Mouse (Mus musculus) midbrain, embryonic 10.5 days (tissue): ENCODE data around the gene Il31ra. TPM values are rescaled to one million over a fixed set of nuclear protein-coding genes. Genes with fewer than 3 reads are reported as not detected.
"Not testable (repeated sequence)": the region's sequence is repeated elsewhere in the genome, so short reads cannot be mapped to it uniquely, and the experiment has no call there.

ENCODE experiments used
- DNase-seq: peaks from one replicate; pipeline ENCODE4 v3.0.0-alpha.2; 2017; ENCODE audit warnings: low spot score
- H3K27ac ChIP-seq: fragments of 300-500 bp; sonication (generic); replicated peaks from 2 replicates; pipeline ENCODE4 v1.5.1; 2016; ENCODE audit warnings: mild to moderate bottlenecking
- H3K27me3 ChIP-seq: fragments of 300-500 bp; sonication (generic); 2 replicates; pipeline ENCODE4 v1.6.1; 2016; ENCODE audit warnings: low read depth, mild to moderate bottlenecking; ENCODE audit not compliant: poor library complexity, severe bottlenecking
- H3K36me3 ChIP-seq: fragments of 300-500 bp; sonication (generic); 2 replicates; pipeline ENCODE4 v1.6.1; 2016; ENCODE audit warnings: mild to moderate bottlenecking, moderate library complexity
- H3K4me1 ChIP-seq: fragments of 300-500 bp; sonication (generic); 2 replicates; pipeline ENCODE4 v1.6.1; 2016
- H3K4me3 ChIP-seq: fragments of 300-500 bp; sonication (generic); 2 replicates; pipeline ENCODE4 v1.5.1; 2016; ENCODE audit warnings: mild to moderate bottlenecking, moderate library complexity
- H3K9me3 ChIP-seq: fragments of 300-500 bp; sonication (generic); replicated peaks from 2 replicates; pipeline ENCODE4 v1.6.1; 2016; ENCODE audit warnings: mild to moderate bottlenecking
- WGBS: fragments of 180-500 bp; shearing (Covaris S2); methylation state at CpG from one replicate; pipeline ENCODE4 v1.1.7; 2016; 5-methylcytosine and 5-hydroxymethylcytosine counted together
- polyA plus RNA-seq: library from polyadenylated mRNA; unstranded; fragments of >200 nt; fragmentation: Nextera tagmentation; extraction: Ambion mirVana; gene quantifications from 2 replicates; pipeline ENCODE4 v1.2.1, GENCODE M21; 2016

Il31ra gene
- polyA plus RNA-seq = not detected in 2 replicates

- not testable (repeated sequence) for H3K4me1 ChIP-seq, DNase-seq
- 92% methylated on average over 6 of the region's 8 CpGs for WGBS
These were observed at the start of gene Il31ra for GRCm38 (mm10) chr13:112594260-112594659. Il31ra (minus strand) TSS chr13:112594360.

GRCm38 (mm10) chr13:112642897-112643296 is 48.7 kb upstream of the Il31ra start:
- WGBS = 95% methylated on average over 3 of the region's 3 CpGs
- no peak for DNase-seq

More at GRCm38 (mm10) chr13:112594260-112594659, at the start of gene Il31ra:
- H3K27ac ChIP-seq, H3K27me3 ChIP-seq, H3K4me3 ChIP-seq, H3K36me3 ChIP-seq, H3K9me3 ChIP-seq: not testable (repeated sequence)

GRCm38 (mm10) chr13:112639111-112639510 is 45.0 kb upstream of the Il31ra start:
- DNase-seq = no peak
- WGBS = 71% methylated on average over 4 of the region's 4 CpGs
- no peak overlapping the region for H3K27ac ChIP-seq

More at GRCm38 (mm10) chr13:112642897-112643296, 48.7 kb upstream of the Il31ra start:
- H3K9me3 ChIP-seq = no peaks in the 10 kb centered on the region
- no peaks in the 10 kb centered on the region for H3K36me3 ChIP-seq
- no peaks in the 10 kb centered on the region for H3K27me3 ChIP-seq
- H3K27ac ChIP-seq = no peak overlapping the region
- no peaks in the 10 kb centered on the region for H3K4me1 ChIP-seq
- no peak overlapping the region for H3K4me3 ChIP-seq

DNA sequence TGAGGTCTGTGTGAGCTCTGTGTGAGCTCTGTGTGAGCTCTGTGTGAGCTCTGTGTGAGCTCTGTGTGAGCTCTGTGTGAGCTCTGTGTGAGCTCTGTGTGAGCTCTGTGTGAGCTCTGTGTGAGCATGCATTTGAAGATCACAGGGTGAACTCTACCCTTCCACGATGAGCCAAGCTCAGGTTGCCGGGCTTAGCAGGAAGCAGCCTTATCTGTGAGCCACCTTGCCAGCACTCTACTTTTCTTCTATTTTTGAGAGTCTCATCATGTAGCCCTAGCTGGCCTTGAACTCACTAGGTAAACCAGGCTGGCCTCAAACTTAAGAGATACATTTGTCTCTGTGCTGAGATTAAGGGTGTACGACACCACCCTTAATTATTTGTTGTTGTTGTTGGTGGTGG is 42.3 kb upstream of the Il31ra start:
- DNase-seq = no peak
- Histone ChIP-seq H3K27ac (no peak overlapping the region), H3K27me3 (no peaks in the 10 kb centered on the region), H3K9me3 (no peaks in the 10 kb centered on the region), H3K4me3 (no peak overlapping the region), H3K4me1 (no peaks in the 10 kb centered on the region), H3K36me3 (no peaks in the 10 kb centered on the region)
- 37% methylated on average over 3 of the region's 3 CpGs for WGBS

More at GRCm38 (mm10) chr13:112639111-112639510, 45.0 kb upstream of the Il31ra start:
- Histone ChIP-seq H3K4me1 (no peaks in the 10 kb centered on the region), H3K27me3 (no peaks in the 10 kb centered on the region), H3K4me3 (no peak overlapping the region), H3K9me3 (no peaks in the 10 kb centered on the region), H3K36me3 (no peaks in the 10 kb centered on the region)

GRCm38 (mm10) chr13:112635174-112635837 is 41.1 kb upstream of the Il31ra start:
- no peaks in the 10 kb centered on the region for H3K9me3 ChIP-seq

GRCm38 (mm10) chr13:112625566-112625965 is 31.4 kb upstream of the Il31ra start:
- Histone ChIP-seq H3K4me3 (no peak overlapping the region), H3K9me3 (no peaks in the 10 kb centered on the region), H3K4me1 (no peaks in the 10 kb centered on the region), H3K36me3 (no peaks in the 10 kb centered on the region), H3K27ac (no peak overlapping the region), H3K27me3 (no peaks in the 10 kb centered on the region)
- DNase-seq = no peak

More at GRCm38 (mm10) chr13:112635174-112635837, 41.1 kb upstream of the Il31ra start:
- Histone ChIP-seq H3K4me1 (no peaks in the 10 kb centered on the region), H3K27ac (no peak overlapping the region), H3K36me3 (no peaks in the 10 kb centered on the region), H3K27me3 (no peaks in the 10 kb centered on the region), H3K4me3 (no peak overlapping the region)
- no peak for DNase-seq
- WGBS = 69% methylated on average over 7 of the region's 7 CpGs

- DNase-seq = no peak
- Histone ChIP-seq H3K4me3 (no peak overlapping the region), H3K36me3 (no peaks in the 10 kb centered on the region), H3K9me3 (no peaks in the 10 kb centered on the region), H3K27ac (no peak overlapping the region), H3K4me1 (no peaks in the 10 kb centered on the region), H3K27me3 (no peaks in the 10 kb centered on the region)
- 91% methylated on average over 3 of the region's 3 CpGs for WGBS
These were observed 30.5 kb upstream of the Il31ra start for GRCm38 (mm10) chr13:112624622-112625021.

- no peak for DNase-seq
- WGBS = 63% methylated on average over 7 of the region's 7 CpGs
- Histone ChIP-seq H3K36me3 (no peaks in the 10 kb centered on the region), H3K27me3 (no peaks in the 10 kb centered on the region), H3K4me3 (no peak overlapping the region), H3K4me1 (no peaks in the 10 kb centered on the region), H3K27ac (no peak overlapping the region), H3K9me3 (no peaks in the 10 kb centered on the region)
These were observed 29.5 kb upstream of the Il31ra start for GRCm38 (mm10) chr13:112623656-112624055.

- Histone ChIP-seq H3K36me3 (no peaks in the 10 kb centered on the region), H3K27ac (no peak overlapping the region), H3K4me1 (no peaks in the 10 kb centered on the region), H3K4me3 (no peak overlapping the region), H3K9me3 (no peaks in the 10 kb centered on the region), H3K27me3 (no peaks in the 10 kb centered on the region)
- no peak for DNase-seq
- 83% methylated on average over 3 of the region's 3 CpGs for WGBS
These were observed 27.4 kb upstream of the Il31ra start for GRCm38 (mm10) chr13:112621592-112621991.

DNA sequence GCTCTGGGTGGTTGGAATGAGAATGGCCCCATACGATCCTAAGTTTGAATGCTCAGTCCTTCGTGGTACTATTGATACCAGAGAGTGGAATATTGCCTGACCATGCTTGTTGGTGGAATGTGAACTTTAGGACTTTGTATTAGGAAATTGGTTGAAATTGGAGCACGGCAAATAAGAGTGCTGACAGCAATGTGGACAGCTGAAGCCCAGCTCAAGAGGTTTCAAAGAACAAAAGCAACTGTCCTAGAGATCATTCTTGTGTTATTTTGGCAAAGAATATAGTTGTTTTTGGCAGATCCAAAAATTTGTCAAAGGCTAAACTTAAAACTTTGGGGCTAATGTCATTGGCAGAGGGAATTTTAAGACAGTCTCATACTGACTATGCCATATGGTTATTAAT is 14.4 kb upstream of the Il31ra start:
- H3K9me3 ChIP-seq = no peaks in the 10 kb centered on the region
- 92% methylated on average over 3 of the region's 3 CpGs for WGBS
- H3K4me1 ChIP-seq = no peaks in the 10 kb centered on the region
- H3K27ac ChIP-seq = no peak overlapping the region
- H3K36me3 ChIP-seq = no peaks in the 10 kb centered on the region
- DNase-seq = no peak
- H3K4me3 ChIP-seq = no peak overlapping the region
- H3K27me3 ChIP-seq = no peaks in the 10 kb centered on the region

DNA sequence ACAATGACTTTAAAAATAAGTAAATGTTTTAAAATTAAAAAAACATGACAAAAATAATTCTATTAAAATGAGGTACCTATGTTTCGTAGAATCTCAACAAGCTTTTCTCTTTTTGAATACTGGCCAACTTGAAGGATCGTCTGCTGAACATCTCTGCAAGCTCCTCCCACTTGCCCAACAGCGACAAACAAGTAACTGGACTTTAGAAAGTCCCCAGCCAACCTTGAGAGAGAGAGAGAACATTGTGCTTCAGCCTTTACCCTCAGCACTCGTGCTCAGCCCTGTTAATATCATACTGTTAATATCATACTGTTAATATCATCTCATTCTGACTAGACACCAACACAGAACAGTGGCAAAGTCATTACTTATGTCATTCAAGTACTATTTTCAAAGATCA is 10.3 kb upstream of the Il31ra start:
- no peak overlapping the region for H3K4me3 ChIP-seq
- DNase-seq = no peak
- no peaks in the 10 kb centered on the region for H3K9me3 ChIP-seq
- 81% methylated on average over 4 of the region's 4 CpGs for WGBS
- no peak overlapping the region for H3K27ac ChIP-seq
- H3K36me3 ChIP-seq = no peaks in the 10 kb centered on the region
- no peaks in the 10 kb centered on the region for H3K4me1 ChIP-seq
- H3K27me3 ChIP-seq = no peaks in the 10 kb centered on the region

- no peaks in the 10 kb centered on the region for H3K36me3 ChIP-seq
- no peak overlapping the region for H3K4me3 ChIP-seq
- H3K9me3 ChIP-seq = no peaks in the 10 kb centered on the region
- H3K4me1 ChIP-seq = no peaks in the 10 kb centered on the region
- 96% methylated on average over 1 of the region's 1 CpGs for WGBS
- H3K27me3 ChIP-seq = no peaks in the 10 kb centered on the region
- DNase-seq = no peak
- no peak overlapping the region for H3K27ac ChIP-seq
These were observed 9.7 kb upstream of the Il31ra start for GRCm38 (mm10) chr13:112603839-112604238.

DNA sequence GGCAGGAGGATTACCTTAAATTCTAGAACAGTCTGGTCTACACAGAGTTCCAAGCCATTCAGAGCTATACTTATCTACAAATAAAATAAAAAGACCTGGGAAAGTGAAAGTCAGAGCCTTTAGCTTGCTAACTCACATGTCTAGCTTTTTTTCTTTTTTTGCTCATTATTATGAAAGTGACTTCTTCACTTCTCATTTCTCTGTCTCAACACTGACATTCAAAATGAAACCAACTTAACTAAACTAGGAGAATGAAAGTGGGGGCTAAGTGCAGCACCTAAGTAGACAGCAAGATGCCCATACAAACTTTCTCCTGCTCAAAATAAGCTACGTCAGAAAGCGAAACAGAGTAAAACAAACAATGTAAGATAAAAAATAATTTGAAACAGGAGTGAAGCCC is 8.4 kb upstream of the Il31ra start:
- 92% methylated on average over 2 of the region's 2 CpGs for WGBS
- Histone ChIP-seq H3K9me3 (no peaks in the 10 kb centered on the region), H3K4me3 (no peak overlapping the region), H3K27ac (no peak overlapping the region), H3K4me1 (no peaks in the 10 kb centered on the region), H3K36me3 (no peaks in the 10 kb centered on the region), H3K27me3 (no peaks in the 10 kb centered on the region)
- DNase-seq = no peak
